13 mouse cellular contexts compared by ENCODE assay signal in the genomic region with DNA sequence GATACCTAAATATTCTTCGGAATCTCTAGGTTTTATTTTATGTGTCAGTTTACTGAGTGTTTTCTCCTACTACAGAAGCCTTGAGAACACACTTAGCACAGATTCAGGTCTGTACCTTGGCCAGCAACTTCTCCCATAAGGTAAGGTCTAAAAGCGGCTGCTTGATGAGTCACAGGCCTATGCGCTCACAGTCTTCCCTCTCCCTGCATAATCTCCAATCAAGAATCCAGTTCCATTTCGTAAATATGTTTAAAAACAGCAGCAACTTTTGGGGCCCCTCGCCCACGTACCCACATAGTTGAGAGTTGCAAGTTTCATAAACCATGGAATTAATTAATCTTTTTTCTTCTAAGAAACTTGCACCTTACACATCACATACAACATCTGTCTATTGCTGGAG.
"Had no signal": no experiment of that assay in that cellular context is flagged by ENCODE, and none has a peak within 500 bp of the region (broad histone marks: within the 10 kb centered on the region; RNA-seq: fewer than 3 reads in every experiment).

No protein-coding gene starts in this region.

- DNase-seq: kidney, adult 18-20 months; kidney, adult 9 months; kidney, postnatal 14 days; kidney, postnatal 4 days; liver; lung, adult 18-20 months; lung, postnatal 10 days; lung, postnatal 36 days; thymus, adult 18-20 months; thymus, postnatal 36 days had no signal

- ATAC-seq: intestine, embryonic 15.5 days; midbrain, embryonic 13.5 days; midbrain, embryonic 16.5 days had no signal
